Mouse (Mus musculus) adipocyte (in vitro differentiated cells): ENCODE measurements around the gene Snx5.
A peak's percentile ranks its signal among the peaks of the same experiment; 100 is the strongest.

Experiments
- DNase-seq: peaks from one replicate; pipeline ENCODE4 v3.0.0-alpha.2; 2016; ENCODE audit warnings: low spot score

Gene Snx5

GRCm38 (mm10) chr2:144228521-144229346 is 42.0 kb downstream of the Snx5 start:
- DNase-seq = no peak

- DNase-seq = no peak
Observed at GRCm38 (mm10) chr2:144226906-144227586, 43.7 kb downstream of the Snx5 start.

GRCm38 (mm10) chr2:144224351-144224750 is 46.4 kb downstream of the Snx5 start:
- no peak for DNase-seq

GRCm38 (mm10) chr2:144215601-144216000 is 55.1 kb downstream of the Snx5 start:
- no peak for DNase-seq

GRCm38 (mm10) chr2:144215195-144215594 is 55.5 kb downstream of the Snx5 start:
- peak; percentile 19 for DNase-seq

GRCm38 (mm10) chr2:144214508-144215185 is 56.1 kb downstream of the Snx5 start:
- no peak for DNase-seq

GRCm38 (mm10) chr2:144213803-144214202 is 56.9 kb downstream of the Snx5 start:
- DNase-seq = no peak

- no peak for DNase-seq
Observed at GRCm38 (mm10) chr2:144209425-144209824, 61.3 kb downstream of the Snx5 start.

- DNase-seq = no peak
Observed at GRCm38 (mm10) chr2:144207365-144207764, 63.3 kb downstream of the Snx5 start.

GRCm38 (mm10) chr2:144203001-144203400 is 67.7 kb downstream of the Snx5 start:
- DNase-seq = no peak

GRCm38 (mm10) chr2:144202567-144202966 is 68.1 kb downstream of the Snx5 start:
- no peak for DNase-seq

- no peak for DNase-seq
Observed at GRCm38 (mm10) chr2:144202151-144202550, 68.6 kb downstream of the Snx5 start.
